Mouse (Mus musculus): ENCODE results near the gene Kcnma1.

- TF ChIP-seq CTCF (IDR thresholded peaks at IDR 0.05; ENCODE audit: low read depth) = no peak
- TF ChIP-seq EP300 (IDR thresholded peaks at IDR 0.05; ENCODE audit: low read depth) = no peak
Observed at GRCm38 (mm10) chr14:23605740-23606139, 408.6 kb downstream of the Kcnma1 start.
